Mouse (Mus musculus) MEL-GATA-1-ER (cell line): ENCODE measurements around the gene Ssrp1.

Experiments used
- DNase-seq: peaks from one replicate; pipeline ENCODE4 v3.0.0-alpha.2; 2012; ENCODE audit warnings: low read depth; ENCODE audit errors: extremely low read depth

Ssrp1 gene

DNA sequence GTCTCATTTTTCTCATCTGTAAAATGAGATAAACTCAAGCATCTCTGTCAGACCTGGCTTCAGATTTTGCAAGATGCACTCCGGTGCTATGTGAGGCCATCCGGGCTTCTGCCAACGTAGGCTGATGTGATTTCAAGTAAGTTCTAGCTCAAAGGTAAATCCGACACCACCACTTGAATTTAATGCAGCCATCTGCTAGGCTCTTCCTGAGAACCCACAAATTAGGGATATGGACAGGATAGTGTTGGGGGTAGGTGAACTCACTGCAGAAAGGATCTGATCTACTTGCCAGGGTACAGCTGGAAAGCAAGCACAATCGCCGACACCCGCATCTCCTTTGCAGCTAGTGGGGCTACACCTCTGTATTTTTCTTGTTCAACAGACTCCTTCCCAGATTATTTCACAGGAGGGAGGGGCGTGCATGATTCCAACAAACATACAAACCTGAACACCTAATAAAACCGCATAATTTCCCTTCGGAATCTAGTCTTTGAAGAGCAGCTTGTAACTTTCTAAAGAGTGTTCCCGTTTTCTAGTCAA lies 457 bp upstream of the Ssrp1 start:
- no peak for DNase-seq

DNA sequence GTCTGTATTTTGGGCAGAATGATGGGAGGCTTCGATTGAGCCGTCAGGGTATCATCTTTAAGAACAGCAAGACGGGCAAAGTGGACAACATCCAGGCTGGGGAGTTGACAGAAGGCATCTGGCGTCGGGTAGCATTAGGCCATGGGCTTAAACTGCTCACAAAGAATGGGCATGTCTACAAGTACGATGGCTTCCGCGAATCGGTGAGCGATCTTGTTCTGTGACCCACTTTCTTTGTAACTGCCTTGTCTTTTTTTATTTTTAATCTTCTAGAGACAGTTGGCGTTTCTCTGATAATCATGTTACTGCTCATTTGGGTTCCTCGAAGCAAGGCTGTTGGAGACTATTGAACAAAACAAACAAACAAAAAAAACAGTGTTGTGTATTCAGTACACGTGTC lies 1.3 kb downstream of the Ssrp1 start:
- no peak for DNase-seq

- no peak for DNase-seq
Observed at GRCm38 (mm10) chr2:85043623-85044022, 6.6 kb downstream of the Ssrp1 start.

DNA sequence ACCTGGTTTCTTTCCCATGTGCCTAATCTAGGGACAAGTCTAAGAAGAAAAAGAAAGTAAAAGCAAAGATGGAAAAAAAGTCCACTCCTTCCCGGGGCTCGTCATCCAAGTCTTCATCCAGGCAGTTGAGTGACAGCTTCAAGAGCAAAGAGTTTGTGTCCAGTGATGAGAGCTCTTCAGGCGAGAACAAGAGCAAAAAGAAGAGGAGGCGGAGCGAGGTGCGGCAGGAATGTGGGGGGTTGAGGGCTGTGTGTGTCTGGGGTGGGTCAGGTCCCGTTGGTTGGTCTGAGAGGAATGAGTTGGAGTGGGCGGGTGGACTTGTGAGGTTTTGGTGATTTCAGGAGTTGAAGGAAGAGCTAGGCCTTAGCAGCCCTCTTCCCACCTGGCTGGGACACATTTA lies 9.2 kb downstream of the Ssrp1 start:
- no peak for DNase-seq

- DNase-seq, result no peak
Observed at GRCm38 (mm10) chr2:85047081-85047480, 10.0 kb downstream of the Ssrp1 start.

GRCm38 (mm10) chr2:85047596-85048167 lies 10.6 kb downstream of the Ssrp1 start, which contains the start of gene Tnks1bp1:
Tnks1bp1 (plus strand) TSS chr2:85048022.
- DNase-seq, result peak; percentile 92

GRCm38 (mm10) chr2:85048168-85048751 lies 11.2 kb downstream of the Ssrp1 start:
- DNase-seq, result no peak

GRCm38 (mm10) chr2:85049277-85049676 lies 12.2 kb downstream of the Ssrp1 start:
- no peak for DNase-seq

DNA sequence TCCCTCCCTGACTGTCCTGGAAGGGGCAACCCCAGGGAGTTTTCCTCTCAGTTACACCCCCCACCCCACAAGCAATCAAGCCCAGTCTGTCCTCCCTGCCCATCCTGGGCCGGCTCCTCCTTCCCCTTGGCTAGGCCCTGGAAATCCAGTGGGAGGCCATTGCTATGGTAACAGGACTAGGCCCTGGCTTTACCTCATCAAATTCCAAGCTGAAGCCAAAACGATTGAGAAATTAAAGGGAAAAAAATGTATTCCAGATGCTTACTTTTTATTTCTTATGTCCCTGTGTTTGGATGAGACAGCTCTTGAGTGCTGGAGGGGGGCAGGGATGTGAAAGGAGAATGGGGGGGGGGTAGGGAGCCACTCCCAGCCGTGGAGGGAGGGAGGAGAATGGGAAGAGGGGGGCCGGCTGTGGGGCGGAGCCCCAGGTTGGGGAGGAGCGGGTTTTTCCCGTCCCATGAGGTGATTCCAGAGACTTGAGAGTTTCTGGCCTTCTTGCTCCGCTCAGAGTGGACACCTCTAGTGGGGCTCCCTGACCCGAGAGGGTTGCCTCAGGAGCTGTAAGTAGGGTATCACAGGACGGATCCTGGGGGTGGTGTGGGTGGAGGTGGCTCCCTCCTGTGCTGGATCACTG lies 13.1 kb downstream of the Ssrp1 start:
- no peak for DNase-seq

- DNase-seq, result no peak
Observed at GRCm38 (mm10) chr2:85050746-85051145, 13.7 kb downstream of the Ssrp1 start.

- DNase-seq, result no peak
Observed at GRCm38 (mm10) chr2:85053192-85053816, 16.3 kb downstream of the Ssrp1 start.

DNA sequence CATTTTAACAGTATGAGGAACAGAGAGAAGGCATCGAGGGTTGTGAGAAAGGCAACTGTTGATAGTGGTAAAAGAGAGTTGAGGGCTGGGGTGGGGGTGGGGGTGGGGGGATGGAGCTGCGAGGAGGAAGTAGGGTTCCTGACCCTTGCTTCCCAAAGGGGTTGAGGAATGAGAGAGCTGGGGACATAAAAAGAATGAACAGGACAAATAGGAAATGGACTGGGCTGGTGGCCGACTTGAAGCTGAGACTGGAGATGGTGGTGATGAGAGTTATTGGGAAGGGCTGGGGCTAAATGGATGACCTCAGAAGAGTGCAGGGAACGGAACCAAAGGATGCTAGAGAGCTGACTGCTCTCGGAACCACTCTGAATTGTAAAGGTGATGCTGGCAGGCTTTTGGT lies 19.7 kb downstream of the Ssrp1 start:
- DNase-seq, result no peak

DNA sequence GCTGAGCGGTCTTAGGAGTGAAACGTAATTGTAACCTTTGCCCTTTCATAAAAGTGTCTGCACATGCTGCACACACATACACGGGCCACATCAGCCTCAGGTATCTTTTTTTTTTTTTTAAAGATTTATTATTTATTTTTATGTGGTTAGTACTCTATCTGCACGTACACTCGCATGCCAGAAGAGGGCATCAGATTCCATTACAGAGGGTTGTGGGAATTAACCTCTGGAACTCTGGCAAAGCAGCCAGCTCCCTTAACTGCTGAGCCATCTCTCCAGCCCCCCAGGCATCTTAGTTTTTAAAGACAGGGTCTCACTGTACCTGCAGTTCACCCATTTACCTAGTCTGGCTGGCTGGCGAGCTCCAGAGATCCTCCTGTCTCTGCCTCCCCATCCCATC lies 22.6 kb downstream of the Ssrp1 start:
- no peak for DNase-seq

GRCm38 (mm10) chr2:85060591-85061060 lies 23.6 kb downstream of the Ssrp1 start:
- peak; percentile 15 for DNase-seq

DNA sequence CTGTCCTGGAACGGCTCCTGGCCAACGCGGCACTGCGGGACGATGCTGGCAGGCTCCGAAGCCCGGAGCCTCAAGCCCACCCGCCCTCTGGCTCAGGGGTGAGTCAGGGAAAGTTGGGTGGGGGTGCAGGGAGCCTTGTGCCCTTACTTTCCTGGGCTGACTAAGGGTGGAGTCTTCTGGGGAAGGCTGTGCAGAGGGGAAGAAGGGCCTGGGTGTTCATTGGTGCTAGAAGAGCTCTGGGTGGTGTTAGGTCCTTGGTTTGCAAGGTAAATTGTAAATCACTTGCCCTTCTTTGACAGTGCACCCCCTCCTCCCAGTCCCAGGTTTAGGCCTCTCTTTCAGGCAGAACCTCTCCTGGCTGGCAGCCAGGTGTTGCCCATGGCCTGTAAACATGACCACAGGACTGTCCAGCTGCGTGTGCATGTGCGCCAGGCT lies 24.1 kb downstream of the Ssrp1 start:
- no peak for DNase-seq

GRCm38 (mm10) chr2:85065141-85065875 lies 28.3 kb downstream of the Ssrp1 start:
- no peak for DNase-seq

DNA sequence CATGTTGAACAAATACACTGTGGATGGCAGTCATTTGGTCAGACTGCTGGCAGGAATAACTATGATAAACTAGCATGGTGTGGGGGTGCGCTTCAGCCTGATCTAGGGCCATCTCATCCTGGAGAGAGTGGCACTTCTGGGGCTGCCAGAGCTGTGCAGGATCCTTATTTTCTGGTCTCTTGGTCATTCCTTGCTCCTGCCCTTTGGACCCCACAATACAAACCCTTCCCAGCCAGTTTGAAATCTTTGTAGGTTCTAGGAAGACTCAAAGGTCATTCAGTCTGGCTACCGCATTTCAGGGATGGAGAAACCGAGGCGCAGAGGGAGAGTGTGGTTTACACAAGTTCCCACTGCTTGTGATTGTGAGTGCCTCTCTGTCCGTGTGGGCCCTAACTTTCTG lies 29.9 kb downstream of the Ssrp1 start:
- no peak for DNase-seq

DNA sequence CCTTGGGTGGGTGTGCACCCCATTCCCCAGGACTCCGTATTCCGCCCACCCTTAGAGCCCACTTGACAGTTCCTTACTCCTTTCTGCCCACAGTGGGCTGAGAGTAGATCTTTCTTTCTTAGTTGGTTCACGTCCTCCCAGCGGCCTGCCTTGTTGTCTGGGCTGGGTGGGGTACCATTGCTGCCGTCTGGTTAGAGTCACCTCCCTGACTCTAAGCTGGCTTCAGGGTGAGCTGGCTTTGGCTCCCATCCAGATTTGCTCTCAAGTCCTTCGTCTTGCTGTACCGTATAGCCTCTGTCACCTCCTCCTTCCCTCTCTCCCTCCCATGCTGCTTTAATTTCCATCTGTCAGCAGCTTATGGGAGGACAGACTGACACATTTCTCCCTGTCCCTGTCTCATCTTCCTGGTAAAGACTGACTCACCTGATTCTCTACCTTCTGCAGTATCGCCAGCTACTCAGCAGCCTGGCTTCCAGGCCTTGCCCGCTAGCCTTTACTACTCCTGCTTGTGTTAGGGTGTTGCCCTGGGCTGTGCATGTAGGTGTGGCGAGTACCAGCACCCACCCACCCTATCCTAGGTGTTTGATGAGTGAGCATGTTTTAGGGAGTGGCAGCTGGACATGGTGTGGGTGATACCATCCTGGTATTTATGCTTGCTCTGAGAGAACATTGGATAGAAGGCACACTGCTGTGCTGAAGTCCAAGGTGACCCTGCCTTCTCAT lies 31.0 kb downstream of the Ssrp1 start:
- DNase-seq, result no peak

DNA sequence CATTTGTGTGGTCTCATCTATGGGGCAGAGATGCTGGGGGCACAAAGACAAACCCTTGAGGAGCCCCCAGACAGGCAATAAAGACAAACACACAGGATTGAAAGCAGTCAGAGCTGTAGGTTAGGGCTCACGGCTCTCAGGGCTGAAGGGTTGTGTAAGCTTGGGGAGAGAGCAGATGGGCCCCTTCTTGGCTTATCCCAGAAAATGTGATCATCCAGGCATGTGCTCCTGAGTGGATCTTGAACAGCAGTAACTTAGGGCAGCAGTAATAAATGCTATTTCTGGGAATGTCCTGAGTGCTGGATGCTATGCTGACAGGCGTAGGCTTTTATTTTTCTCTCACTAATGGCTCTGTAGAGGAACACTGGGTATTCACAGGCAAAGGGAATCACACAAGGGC lies 31.6 kb downstream of the Ssrp1 start:
- DNase-seq, result no peak

DNA sequence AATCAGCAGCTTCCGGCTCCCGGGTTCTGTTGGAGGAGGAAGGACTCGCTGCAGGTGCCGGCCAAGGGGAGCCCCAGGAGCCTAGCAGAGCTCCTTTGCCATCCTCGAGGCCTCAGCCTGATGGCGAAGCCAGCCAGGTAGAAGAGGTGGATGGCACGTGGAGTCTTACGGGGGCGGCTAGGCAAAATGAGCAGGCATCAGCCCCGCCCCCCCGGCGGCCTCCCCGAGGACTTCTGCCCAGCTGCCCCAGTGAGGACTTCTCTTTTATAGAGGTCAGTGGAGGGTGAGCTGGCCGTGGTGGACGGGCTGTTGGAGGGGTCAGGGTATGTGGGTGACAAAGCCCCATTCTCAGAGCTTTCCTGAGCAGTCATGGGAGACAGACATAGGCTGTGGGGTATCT lies 33.1 kb downstream of the Ssrp1 start:
- no peak for DNase-seq

DNA sequence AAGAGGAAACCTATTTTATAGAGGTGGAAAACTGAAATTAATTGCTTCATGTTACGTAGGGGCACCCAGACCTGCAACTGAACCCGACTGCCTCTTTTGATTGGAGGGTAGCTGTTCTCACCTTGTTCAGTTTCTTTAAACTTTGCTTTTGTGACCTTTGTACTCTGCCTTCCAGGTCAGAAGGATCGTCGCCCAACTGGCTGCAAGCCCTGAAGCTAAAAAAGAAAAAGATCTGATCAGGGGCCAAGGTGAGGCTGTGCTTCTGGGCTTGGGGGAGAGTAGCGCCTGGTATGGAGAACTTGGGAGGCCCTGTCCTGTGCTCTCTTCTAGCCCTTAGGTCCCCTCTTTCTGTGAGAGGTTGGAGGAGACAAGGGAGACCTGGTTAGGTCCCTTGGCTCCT lies 34.9 kb downstream of the Ssrp1 start:
- DNase-seq, result no peak
